Mouse (Mus musculus) bone marrow, adult 2 months (tissue): Measurements from ENCODE around the gene Usf1. TPM values are rescaled to one million over a fixed set of nuclear protein-coding genes. Genes with fewer than 3 reads are reported as not detected.

ENCODE experiments used
- H3K27ac ChIP-seq: fragments of 200-500 bp; 2 replicates; pipeline ENCODE4 v1.5.1; 2012; ENCODE audit warnings: low read depth, mild to moderate bottlenecking, control low read depth, inconsistent platforms, low read length; ENCODE audit not compliant: control insufficient read depth, poor library complexity, insufficient read depth
- H3K4me1 ChIP-seq: fragments of 200-500 bp; 2 replicates; pipeline ENCODE4 v1.6.1; 2011; ENCODE audit warnings: low read length; ENCODE audit not compliant: control insufficient read depth, insufficient read depth
- H3K4me3 ChIP-seq: fragments of 200-500 bp; replicated peaks from 2 replicates; pipeline ENCODE3; 2011; ENCODE audit warnings: mild to moderate bottlenecking, low read depth, low read length, control low read depth; ENCODE audit not compliant: control insufficient read depth
- CTCF ChIP-seq: fragments of 200-500 bp; IDR thresholded peaks from 2 replicates; pipeline ENCODE4 v1.5.1; 2011; ENCODE audit warnings: low read length, control low read depth; ENCODE audit not compliant: control insufficient read depth, insufficient read depth
- POLR2A ChIP-seq: fragments of 200-500 bp; IDR thresholded peaks from 2 replicates; pipeline ENCODE4 v1.6.1; 2011; ENCODE audit warnings: low read depth, mild to moderate bottlenecking, control low read depth, low read length, borderline replicate concordance; ENCODE audit not compliant: control insufficient read depth
- WGBS: fragments of 180-500 bp; shearing (Covaris S2); methylation state at CpG from one replicate; pipeline ENCODE4 v1.1.7; 2018; 5-methylcytosine and 5-hydroxymethylcytosine counted together
- polyA plus RNA-seq: library from polyadenylated mRNA; stranded (reverse); fragments of >200 nt; gene quantifications from 2 replicates; pipeline ENCODE4 v1.2.4, GENCODE M21; 2011; ENCODE audit warnings: low replicate concordance; ENCODE audit not compliant: missing spikeins, insufficient read depth, insufficient read length

The Usf1 gene
- polyA plus RNA-seq, result 48.6 and 92.2 TPM in 2 replicates

GRCm38 (mm10) chr1:171410947-171411484 lies at the start of gene Usf1:
Gene Usf1 (plus strand): TSS chr1:171411313.
- H3K27ac ChIP-seq, result peak within 1 kb of the TSS; percentile 71
- peak within 1 kb of the TSS; percentile 73 for H3K4me3 ChIP-seq
- TF ChIP-seq POLR2A (peak; percentile 72; the same call in 1 of the 2 replicates), CTCF (no peak)
- peaks cover 1% of the 10 kb centered on the region for H3K4me1 ChIP-seq
- 1% methylated on average over 36 of the region's 36 CpGs for WGBS

- Histone ChIP-seq H3K27ac (no peak overlapping the region), H3K4me1 (peaks cover 2% of the 10 kb centered on the region; the same call in 1 of the 2 replicates), H3K4me3 (no peak overlapping the region)
- 47% methylated on average over 7 of the region's 7 CpGs for WGBS
- no peak for TF ChIP-seq POLR2A
- TF ChIP-seq CTCF, result no peak
Observed at GRCm38 (mm10) chr1:171365934-171366333, 45.2 kb upstream of the Usf1 start.

- Histone ChIP-seq H3K4me1 (peaks cover 2% of the 10 kb centered on the region; the same call in 1 of the 2 replicates), H3K4me3 (peak within 1 kb of the TSS; percentile 29), H3K27ac (no peak within 1 kb of the TSS; the same call in 1 of the 2 replicates)
- WGBS, result 17% methylated on average over 20 of the region's 20 CpGs
- TF ChIP-seq CTCF, result no peak
- TF ChIP-seq POLR2A, result no peak
Observed at GRCm38 (mm10) chr1:171369845-171370556, 41.1 kb upstream of the Usf1 start, which contains the start of gene Nectin4. Gene Nectin4 (plus strand): TSS chr1:171370099.

GRCm38 (mm10) chr1:171372880-171373279 lies 38.2 kb upstream of the Usf1 start:
- Histone ChIP-seq H3K27ac (no peak overlapping the region), H3K4me3 (no peak overlapping the region), H3K4me1 (peaks cover 3% of the 10 kb centered on the region)
- TF ChIP-seq POLR2A (no peak), CTCF (no peak)
- WGBS, result 74% methylated on average over 3 of the region's 3 CpGs

GRCm38 (mm10) chr1:171373946-171374345 lies 37.2 kb upstream of the Usf1 start:
- WGBS, result 14% methylated on average over 4 of the region's 4 CpGs
- Histone ChIP-seq H3K4me1 (peaks cover 3% of the 10 kb centered on the region), H3K27ac (no peak overlapping the region), H3K4me3 (no peak overlapping the region)
- no peak for TF ChIP-seq CTCF

- TF ChIP-seq CTCF, result no peak
- TF ChIP-seq POLR2A, result no peak
- H3K4me3 ChIP-seq, result no peak overlapping the region
- WGBS, result 41% methylated on average over 9 of the region's 9 CpGs
- peaks cover 3% of the 10 kb centered on the region for H3K4me1 ChIP-seq
- H3K27ac ChIP-seq, result no peak overlapping the region; the same call in 1 of the 2 replicates
Observed at GRCm38 (mm10) chr1:171375646-171376097, 35.4 kb upstream of the Usf1 start.

- H3K4me3 ChIP-seq, result no peak overlapping the region
- H3K4me1 ChIP-seq, result peaks cover 5% of the 10 kb centered on the region
- WGBS, result 79% methylated on average over 6 of the region's 6 CpGs
- no peak overlapping the region for H3K27ac ChIP-seq
- no peak for TF ChIP-seq POLR2A
- TF ChIP-seq CTCF, result no peak
Observed at GRCm38 (mm10) chr1:171378298-171378697, 32.8 kb upstream of the Usf1 start.

GRCm38 (mm10) chr1:171379935-171380599 lies 31.0 kb upstream of the Usf1 start:
- TF ChIP-seq POLR2A (no peak), CTCF (peak; percentile 87)
- H3K4me3 ChIP-seq, result no peak overlapping the region
- H3K27ac ChIP-seq, result no peak overlapping the region
- H3K4me1 ChIP-seq, result peaks cover 5% of the 10 kb centered on the region
- WGBS, result 21% methylated on average over 31 of the region's 31 CpGs
